Mouse (Mus musculus) neural tube, embryonic 15.5 days (tissue): Measurements from ENCODE around the gene Cnih3. TPM values are rescaled to one million over a fixed set of nuclear protein-coding genes. Genes with fewer than 3 reads are reported as not detected.

Experiments used
- ATAC-seq: fragments of 200-750 bp; cut with Nextera tagmentation; 2 replicates; pipeline ENCODE4 v1.8.0; 2017; ENCODE audit warnings: mild to moderate bottlenecking, moderate TSS enrichment, moderate library complexity; ENCODE audit not compliant: low FRiP score
- H3K27ac ChIP-seq: fragments of 300-500 bp; sonication (generic); replicated peaks from 2 replicates; pipeline ENCODE4 v1.5.1; 2015; ENCODE audit warnings: mild to moderate bottlenecking, inconsistent platforms
- H3K27me3 ChIP-seq: fragments of 300-500 bp; sonication (generic); replicated peaks from 2 replicates; pipeline ENCODE4 v1.6.1; 2015; ENCODE audit warnings: inconsistent platforms
- H3K36me3 ChIP-seq: fragments of 300-500 bp; sonication (generic); 2 replicates; pipeline ENCODE4 v1.6.1; 2015; ENCODE audit warnings: inconsistent platforms
- H3K4me1 ChIP-seq: fragments of 300-500 bp; sonication (generic); 2 replicates; pipeline ENCODE4 v1.6.1; 2015; ENCODE audit warnings: inconsistent platforms
- H3K4me2 ChIP-seq: fragments of 300-500 bp; sonication (generic); 2 replicates; pipeline ENCODE4 v1.6.1; 2015; ENCODE audit warnings: inconsistent platforms, mild to moderate bottlenecking, moderate library complexity
- H3K4me3 ChIP-seq: fragments of 300-500 bp; sonication (generic); replicated peaks from 2 replicates; pipeline ENCODE4 v1.5.1; 2015; ENCODE audit warnings: mild to moderate bottlenecking, inconsistent platforms
- H3K9ac ChIP-seq: fragments of 300-500 bp; sonication (generic); replicated peaks from 2 replicates; pipeline ENCODE4 v1.6.1; 2015; ENCODE audit warnings: mild to moderate bottlenecking, inconsistent platforms
- H3K9me3 ChIP-seq: fragments of 300-500 bp; sonication (generic); replicated peaks from 2 replicates; pipeline ENCODE4 v1.6.1; 2016; ENCODE audit warnings: inconsistent platforms
- WGBS: fragments of 180-500 bp; shearing (Covaris S2); methylation state at CpG from one replicate; pipeline ENCODE4 v1.1.7; 2015; ENCODE audit warnings: mixed read lengths; 5-methylcytosine and 5-hydroxymethylcytosine counted together
- polyA plus RNA-seq: library from polyadenylated mRNA; unstranded; fragments of >200 nt; fragmentation: Nextera tagmentation; extraction: Ambion mirVana; gene quantifications from 2 replicates; pipeline ENCODE4 v1.2.1, GENCODE M21; 2015

Gene Cnih3
- polyA plus RNA-seq, 1 experiment from 2014 or later, result 20.2 TPM

GRCm38 (mm10) chr1:181410647-181411254 is 58.3 kb downstream of the Cnih3 start:
- Histone ChIP-seq H3K9ac (no peak overlapping the region), H3K9me3 (no peaks in the 10 kb centered on the region), H3K27ac (no peak overlapping the region), H3K36me3 (no peaks in the 10 kb centered on the region), H3K27me3 (no peaks in the 10 kb centered on the region), H3K4me3 (no peak overlapping the region), H3K4me2 (no peak overlapping the region), H3K4me1 (peaks cover 20% of the 10 kb centered on the region)
- no peak for ATAC-seq
- 46% methylated on average over 8 of the region's 8 CpGs for WGBS

GRCm38 (mm10) chr1:181414985-181415384 is 62.6 kb downstream of the Cnih3 start:
- no peaks in the 10 kb centered on the region for H3K27me3 ChIP-seq
- H3K4me1 ChIP-seq, result peaks cover 19% of the 10 kb centered on the region
- no peak overlapping the region for H3K27ac ChIP-seq
- no peak overlapping the region for H3K4me2 ChIP-seq
- ATAC-seq, result no peak
- no peak overlapping the region for H3K4me3 ChIP-seq
- no peak overlapping the region for H3K9ac ChIP-seq
- WGBS, result 58% methylated on average over 2 of the region's 2 CpGs
- no peaks in the 10 kb centered on the region for H3K36me3 ChIP-seq
- H3K9me3 ChIP-seq, result no peaks in the 10 kb centered on the region

- Histone ChIP-seq H3K9me3 (no peaks in the 10 kb centered on the region), H3K27me3 (no peaks in the 10 kb centered on the region), H3K4me1 (peaks cover 16% of the 10 kb centered on the region), H3K4me3 (no peak overlapping the region), H3K9ac (no peak overlapping the region), H3K36me3 (no peaks in the 10 kb centered on the region), H3K4me2 (no peak overlapping the region), H3K27ac (no peak overlapping the region)
- no peak for ATAC-seq
- WGBS, result 74% methylated on average over 9 of the region's 9 CpGs
Observed at GRCm38 (mm10) chr1:181416841-181417240, 64.4 kb downstream of the Cnih3 start.

GRCm38 (mm10) chr1:181417937-181418523 is 65.6 kb downstream of the Cnih3 start:
- H3K9me3 ChIP-seq, result no peaks in the 10 kb centered on the region
- ATAC-seq, result no peak
- no peaks in the 10 kb centered on the region for H3K27me3 ChIP-seq
- H3K9ac ChIP-seq, result no peak overlapping the region
- 85% methylated on average over 6 of the region's 6 CpGs for WGBS
- H3K4me1 ChIP-seq, result peaks cover 21% of the 10 kb centered on the region
- no peaks in the 10 kb centered on the region for H3K36me3 ChIP-seq
- no peak overlapping the region for H3K27ac ChIP-seq
- no peak overlapping the region for H3K4me2 ChIP-seq
- no peak overlapping the region for H3K4me3 ChIP-seq

- no peak for ATAC-seq
- Histone ChIP-seq H3K4me3 (no peak overlapping the region), H3K9me3 (no peaks in the 10 kb centered on the region), H3K4me2 (no peak overlapping the region), H3K9ac (no peak overlapping the region), H3K36me3 (no peaks in the 10 kb centered on the region), H3K27me3 (no peaks in the 10 kb centered on the region), H3K4me1 (peaks cover 25% of the 10 kb centered on the region), H3K27ac (no peak overlapping the region)
- WGBS, result 41% methylated on average over 11 of the region's 11 CpGs
Observed at GRCm38 (mm10) chr1:181420080-181420536, 67.7 kb downstream of the Cnih3 start.

GRCm38 (mm10) chr1:181422796-181423195 is 70.4 kb downstream of the Cnih3 start:
- Histone ChIP-seq H3K4me3 (no peak overlapping the region), H3K9ac (no peak overlapping the region), H3K9me3 (no peaks in the 10 kb centered on the region), H3K4me2 (no peak overlapping the region), H3K36me3 (no peaks in the 10 kb centered on the region), H3K27me3 (no peaks in the 10 kb centered on the region), H3K27ac (no peak overlapping the region), H3K4me1 (peaks cover 29% of the 10 kb centered on the region)
- WGBS, result 34% methylated on average over 6 of the region's 6 CpGs
- ATAC-seq, result no peak

- 93% methylated on average over 3 of the region's 3 CpGs for WGBS
- H3K9me3 ChIP-seq, result no peaks in the 10 kb centered on the region
- H3K27me3 ChIP-seq, result no peaks in the 10 kb centered on the region
- H3K36me3 ChIP-seq, result no peaks in the 10 kb centered on the region
- peaks cover 20% of the 10 kb centered on the region for H3K4me1 ChIP-seq
- H3K9ac ChIP-seq, result no peak overlapping the region
- ATAC-seq, result no peak
- no peak overlapping the region for H3K4me2 ChIP-seq
- no peak overlapping the region for H3K4me3 ChIP-seq
- no peak overlapping the region for H3K27ac ChIP-seq
Observed at GRCm38 (mm10) chr1:181424922-181425321, 72.5 kb downstream of the Cnih3 start.

- H3K36me3 ChIP-seq, result no peaks in the 10 kb centered on the region
- H3K4me1 ChIP-seq, result peaks cover 16% of the 10 kb centered on the region
- no peak overlapping the region for H3K4me3 ChIP-seq
- H3K4me2 ChIP-seq, result no peak overlapping the region
- WGBS, result 83% methylated on average over 3 of the region's 3 CpGs
- no peaks in the 10 kb centered on the region for H3K9me3 ChIP-seq
- H3K27me3 ChIP-seq, result no peaks in the 10 kb centered on the region
- H3K27ac ChIP-seq, result no peak overlapping the region
- H3K9ac ChIP-seq, result no peak overlapping the region
- no peak for ATAC-seq
Observed at GRCm38 (mm10) chr1:181425388-181425787, 73.0 kb downstream of the Cnih3 start.

GRCm38 (mm10) chr1:181426406-181426805 is 74.0 kb downstream of the Cnih3 start:
- peak; percentile 60; the same call in 1 of the 2 replicates for ATAC-seq
- no peaks in the 10 kb centered on the region for H3K9me3 ChIP-seq
- WGBS, result 51% methylated on average over 5 of the region's 5 CpGs
- no peak overlapping the region for H3K27ac ChIP-seq
- H3K27me3 ChIP-seq, result no peaks in the 10 kb centered on the region
- H3K4me3 ChIP-seq, result no peak overlapping the region
- H3K4me1 ChIP-seq, result peaks cover 16% of the 10 kb centered on the region
- no peaks in the 10 kb centered on the region for H3K36me3 ChIP-seq
- no peak overlapping the region for H3K9ac ChIP-seq
- no peak overlapping the region for H3K4me2 ChIP-seq

- no peaks in the 10 kb centered on the region for H3K36me3 ChIP-seq
- H3K4me1 ChIP-seq, result peaks cover 5% of the 10 kb centered on the region; the same call in 1 of the 2 replicates
- no peak overlapping the region for H3K4me2 ChIP-seq
- H3K9ac ChIP-seq, result no peak overlapping the region
- no peak overlapping the region for H3K27ac ChIP-seq
- 82% methylated on average over 5 of the region's 5 CpGs for WGBS
- no peak for ATAC-seq
- H3K9me3 ChIP-seq, result no peaks in the 10 kb centered on the region
- H3K4me3 ChIP-seq, result no peak overlapping the region
- no peaks in the 10 kb centered on the region for H3K27me3 ChIP-seq
Observed at GRCm38 (mm10) chr1:181433263-181433662, 80.8 kb downstream of the Cnih3 start.

GRCm38 (mm10) chr1:181435414-181435813 is 83.0 kb downstream of the Cnih3 start:
- peaks cover 2% of the 10 kb centered on the region; the same call in 1 of the 2 replicates for H3K4me1 ChIP-seq
- no peaks in the 10 kb centered on the region for H3K36me3 ChIP-seq
- WGBS, result 81% methylated on average over 5 of the region's 5 CpGs
- no peak for ATAC-seq
- H3K27me3 ChIP-seq, result no peaks in the 10 kb centered on the region
- no peak overlapping the region for H3K4me3 ChIP-seq
- H3K4me2 ChIP-seq, result no peak overlapping the region
- H3K9me3 ChIP-seq, result no peaks in the 10 kb centered on the region
- no peak overlapping the region for H3K9ac ChIP-seq
- no peak overlapping the region for H3K27ac ChIP-seq

GRCm38 (mm10) chr1:181440982-181441603 is 88.7 kb downstream of the Cnih3 start:
- Histone ChIP-seq H3K4me1 (no peaks in the 10 kb centered on the region), H3K9ac (no peak overlapping the region), H3K27ac (no peak overlapping the region), H3K27me3 (no peaks in the 10 kb centered on the region), H3K9me3 (no peaks in the 10 kb centered on the region), H3K36me3 (no peaks in the 10 kb centered on the region), H3K4me2 (no peak overlapping the region), H3K4me3 (no peak overlapping the region)
- ATAC-seq, result no peak
- WGBS, result 84% methylated on average over 8 of the region's 8 CpGs
